Mouse (Mus musculus) olfactory bulb, adult 2 months (tissue): ENCODE results near the gene Lamb1. TPM values are rescaled to one million over a fixed set of nuclear protein-coding genes. Genes with fewer than 3 reads are reported as not detected.

Source experiments
- H3K27ac ChIP-seq: fragments of 200-500 bp; 2 replicates; pipeline ENCODE4 v1.5.1; 2012; ENCODE audit warnings: low read depth, low read length; ENCODE audit not compliant: insufficient read depth
- H3K4me1 ChIP-seq: fragments of 200-500 bp; 2 replicates; pipeline ENCODE4 v1.6.1; 2012; ENCODE audit warnings: low read length; ENCODE audit not compliant: control insufficient read depth, insufficient read depth
- H3K4me3 ChIP-seq: fragments of 200-500 bp; 2 replicates; pipeline ENCODE4 v1.5.1; 2012; ENCODE audit warnings: mild to moderate bottlenecking, low read depth, low read length, moderate library complexity; ENCODE audit not compliant: insufficient read depth
- CTCF ChIP-seq: fragments of 200-500 bp; IDR thresholded peaks from 2 replicates; pipeline ENCODE4 v1.5.1; 2012; ENCODE audit warnings: low read depth, mild to moderate bottlenecking, low read length, moderate library complexity; ENCODE audit not compliant: insufficient read depth
- POLR2A ChIP-seq: fragments of 200-500 bp; IDR thresholded peaks from 2 replicates; pipeline ENCODE4 v1.6.1; 2012; ENCODE audit warnings: mild to moderate bottlenecking, low read depth, low read length, moderate library complexity; ENCODE audit not compliant: insufficient read depth
- WGBS: fragments of 180-500 bp; shearing (Covaris S2); methylation state at CpG from one replicate; pipeline ENCODE4 v1.1.7; 2018; 5-methylcytosine and 5-hydroxymethylcytosine counted together
- polyA plus RNA-seq: library from polyadenylated mRNA; stranded (reverse); fragments of >200 nt; gene quantifications from 2 replicates; pipeline ENCODE4 v1.2.4, GENCODE M21; 2012; ENCODE audit warnings: low replicate concordance; ENCODE audit not compliant: missing spikeins, insufficient read depth, insufficient read length

The Lamb1 gene
- polyA plus RNA-seq, 1 experiment: not detected

DNA sequence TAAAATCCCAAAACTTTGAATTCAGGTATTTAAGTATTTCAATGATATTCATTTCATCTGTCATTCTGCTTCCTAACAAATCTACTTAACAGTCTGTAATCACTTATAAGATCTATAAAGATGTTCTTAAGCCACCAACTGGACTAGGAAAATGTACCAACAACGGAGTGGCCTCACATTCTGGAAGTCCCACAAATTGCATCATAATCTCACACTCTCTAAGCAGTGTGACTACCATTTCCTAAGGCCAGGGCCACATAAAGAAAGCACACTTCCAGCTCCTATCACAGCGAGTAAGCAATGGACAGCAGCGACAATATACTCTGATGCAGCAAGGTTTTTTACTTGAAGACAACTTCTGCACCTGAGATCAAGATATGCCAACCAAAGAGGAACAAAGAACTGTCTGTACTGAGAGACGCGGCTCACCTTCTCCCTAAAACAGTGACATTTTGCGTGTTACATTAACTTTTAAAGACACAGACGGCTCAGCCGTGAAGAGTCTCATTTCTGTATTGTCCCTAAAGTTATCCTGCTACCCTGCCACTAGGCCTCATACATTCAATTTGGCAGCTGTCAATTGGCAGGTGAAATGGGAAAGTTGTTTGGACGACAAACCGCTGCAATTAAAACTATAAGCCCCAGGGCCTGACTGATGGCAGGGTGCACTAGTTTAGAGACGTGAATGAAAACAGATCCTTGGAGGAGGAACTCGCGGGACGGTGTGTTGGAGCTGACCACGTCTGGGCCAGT is 85.3 kb downstream of the Lamb1 start:
- 16% methylated on average over 15 of the region's 15 CpGs for WGBS
- TF ChIP-seq CTCF (no peak), POLR2A (no peak)
- Histone ChIP-seq H3K4me1 (no peaks in the 10 kb centered on the region), H3K4me3 (peak overlapping the region; percentile 74), H3K27ac (no peak overlapping the region)

- Histone ChIP-seq H3K4me1 (no peaks in the 10 kb centered on the region), H3K27ac (peak within 1 kb of the TSS; percentile 74; the same call in 1 of the 2 replicates), H3K4me3 (peak within 1 kb of the TSS; percentile 74)
- WGBS: 5% methylated on average over 66 of the region's 66 CpGs
- TF ChIP-seq POLR2A (peak; percentile 59), CTCF (no peak)
Measured at GRCm38 (mm10) chr12:31350944-31351928, 86.2 kb downstream of the Lamb1 start, which contains the start of gene Dld. Gene Dld, minus strand, starts transcription at chr12:31351453.

GRCm38 (mm10) chr12:31366428-31366827 is 101.4 kb downstream of the Lamb1 start:
- TF ChIP-seq CTCF (no peak), POLR2A (no peak)
- H3K4me3 ChIP-seq: no peak overlapping the region
- no peak overlapping the region for H3K27ac ChIP-seq
- H3K4me1 ChIP-seq: no peaks in the 10 kb centered on the region
- 46% methylated on average over 3 of the region's 3 CpGs for WGBS

- TF ChIP-seq CTCF: no peak
- no peak for TF ChIP-seq POLR2A
- 72% methylated on average over 5 of the region's 5 CpGs for WGBS
Measured at GRCm38 (mm10) chr12:31367721-31368120, 102.7 kb downstream of the Lamb1 start.

DNA sequence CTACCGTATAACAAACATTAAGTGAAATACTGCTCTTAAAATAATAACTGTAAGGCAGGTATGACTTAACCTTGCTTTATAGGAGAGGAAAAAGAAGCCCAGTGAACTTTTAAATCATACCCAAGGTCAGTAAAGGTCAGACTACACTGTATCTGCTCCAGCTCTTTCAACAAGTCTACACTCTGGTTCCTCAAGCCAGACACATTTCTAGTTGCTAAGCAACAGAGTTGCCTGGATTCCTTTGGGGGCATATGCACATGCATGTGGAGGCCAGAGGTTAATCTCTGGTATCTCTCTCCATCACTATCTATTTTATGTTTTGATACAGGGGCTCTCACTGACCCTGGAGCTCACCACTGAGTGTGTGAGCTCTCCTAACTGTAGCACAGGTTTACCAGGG is 104.1 kb downstream of the Lamb1 start:
- Histone ChIP-seq H3K4me1 (no peaks in the 10 kb centered on the region), H3K4me3 (no peak overlapping the region), H3K27ac (no peak overlapping the region)
- no peak for TF ChIP-seq POLR2A
- TF ChIP-seq CTCF: no peak
- 89% methylated on average over 1 of the region's 1 CpGs for whole genome bisulfite sequencing

More at GRCm38 (mm10) chr12:31367721-31368120, 102.7 kb downstream of the Lamb1 start:
- Histone ChIP-seq H3K4me3 (no peak overlapping the region), H3K27ac (no peak overlapping the region), H3K4me1 (no peaks in the 10 kb centered on the region)

DNA sequence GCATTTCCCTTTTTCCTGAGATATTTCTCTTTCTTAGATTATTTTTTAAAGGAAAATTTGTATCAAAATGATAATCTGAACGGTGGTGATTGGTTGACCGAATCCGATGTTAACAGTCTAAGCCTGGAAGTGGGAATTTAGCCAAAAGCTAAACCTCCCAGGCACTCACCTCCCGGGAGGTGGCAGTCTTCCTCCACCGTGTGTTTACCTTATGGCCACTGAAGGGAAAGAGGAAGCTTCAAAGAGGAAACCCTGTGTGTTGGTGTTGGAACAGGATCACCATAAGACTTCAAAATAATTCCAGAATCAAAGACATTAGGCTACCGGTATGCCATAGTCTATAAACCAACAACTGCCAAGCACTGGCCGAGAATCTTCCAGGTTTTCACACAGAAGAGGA is 104.6 kb downstream of the Lamb1 start:
- no peak for TF ChIP-seq POLR2A
- no peak for TF ChIP-seq CTCF
- no peak overlapping the region for H3K27ac ChIP-seq
- H3K4me3 ChIP-seq: no peak overlapping the region
- no peaks in the 10 kb centered on the region for H3K4me1 ChIP-seq
- WGBS: 84% methylated on average over 7 of the region's 7 CpGs

DNA sequence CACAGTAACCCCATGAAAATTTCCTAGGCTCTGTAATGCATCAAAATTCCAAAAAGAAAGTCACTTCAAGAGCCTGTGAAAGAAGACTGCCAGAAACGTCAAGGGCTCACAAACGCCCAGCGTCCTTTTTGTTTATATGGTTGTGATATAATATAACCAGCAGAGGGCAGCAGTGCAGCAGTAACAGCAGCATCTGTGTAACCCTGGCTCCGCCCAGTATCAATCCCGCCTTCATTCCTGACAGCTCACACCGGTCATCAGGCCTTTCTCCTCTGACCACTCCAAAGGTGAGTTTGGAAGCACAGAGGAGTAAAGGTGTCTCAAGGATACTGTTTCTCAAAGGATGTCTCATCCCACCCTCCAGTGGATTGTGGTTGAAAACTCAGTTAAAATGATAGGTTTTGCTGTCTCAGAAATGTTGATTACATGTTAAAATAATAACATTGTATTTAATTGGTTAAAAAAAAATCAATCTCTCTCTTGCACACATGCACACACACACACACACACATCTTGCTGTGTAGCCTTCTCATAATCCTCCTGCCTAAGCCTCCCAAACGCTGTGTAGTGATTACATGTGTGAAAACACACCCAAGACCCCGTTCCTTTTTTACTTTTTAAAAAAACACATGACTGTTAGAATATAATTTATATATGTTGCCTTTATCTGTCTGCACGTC is 109.7 kb downstream of the Lamb1 start:
- H3K4me3 ChIP-seq: no peak overlapping the region
- 0 out of 2 replicates have a peak, but pooled peaks cover 2% of the 10 kb centered on the region for H3K4me1 ChIP-seq
- no peak overlapping the region for H3K27ac ChIP-seq
- 31% methylated on average over 9 of the region's 9 CpGs for WGBS
- TF ChIP-seq CTCF (peak; percentile 49; the same call in 1 of the 2 replicates), POLR2A (no peak)

DNA sequence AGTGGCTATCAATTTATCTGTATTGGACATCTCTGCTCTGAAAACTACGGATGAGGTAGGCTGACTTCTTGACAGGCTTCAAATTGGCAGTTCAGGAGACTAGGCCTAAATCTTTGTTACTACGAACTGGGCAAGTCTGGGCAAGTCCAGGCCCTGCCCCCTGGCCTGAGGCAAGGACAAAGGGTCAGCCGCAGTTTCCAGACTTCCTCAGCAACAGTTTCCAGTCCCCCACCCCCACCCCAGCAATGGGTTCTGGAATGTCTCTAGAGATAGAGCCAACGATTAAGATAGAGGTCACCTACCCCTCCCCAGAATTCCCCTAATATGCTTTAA is 110.2 kb downstream of the Lamb1 start:
- H3K4me1 ChIP-seq: 0 out of 2 replicates have a peak, but pooled peaks cover 2% of the 10 kb centered on the region
- TF ChIP-seq POLR2A: no peak
- no peak for TF ChIP-seq CTCF
- H3K4me3 ChIP-seq: no peak overlapping the region
- H3K27ac ChIP-seq: no peak overlapping the region
- WGBS: 78% methylated on average over 4 of the region's 4 CpGs
